Mouse (Mus musculus) liver, postnatal 0 days (tissue): Measurements from ENCODE around the gene Inpp5k.

Source experiments
- CTCF ChIP-seq: sonication (generic); IDR thresholded peaks from 2 replicates; pipeline ENCODE4 v1.5.1; 2016; ENCODE audit warnings: antibody characterized with exemption, low read depth
- EP300 ChIP-seq: IDR thresholded peaks from 2 replicates; pipeline ENCODE4 v1.6.1; 2016; ENCODE audit warnings: antibody characterized with exemption, low read depth, mild to moderate bottlenecking

- TF ChIP-seq CTCF, result peak; percentile 33; the same call in 1 of the 2 replicates
- TF ChIP-seq EP300, result no peak
Measured at GRCm38 (mm10) chr11:75684462-75684861, 53.7 kb downstream of the Inpp5k start.
